Mouse (Mus musculus) monocyte, adult 59 days (primary cell): ENCODE measurements around the gene Prrc2c. TPM values are rescaled to one million over a fixed set of nuclear protein-coding genes. Genes with fewer than 3 reads are reported as not detected.

Experiments
- total RNA-seq, 2 experiments: library from RNA; stranded (reverse); gene quantifications; one replicate each; pipeline ENCODE4 v1.2.4; 2023

Prrc2c gene
- total RNA-seq, result 100 to 1,000 TPM; 216 to 228 TPM

DNA sequence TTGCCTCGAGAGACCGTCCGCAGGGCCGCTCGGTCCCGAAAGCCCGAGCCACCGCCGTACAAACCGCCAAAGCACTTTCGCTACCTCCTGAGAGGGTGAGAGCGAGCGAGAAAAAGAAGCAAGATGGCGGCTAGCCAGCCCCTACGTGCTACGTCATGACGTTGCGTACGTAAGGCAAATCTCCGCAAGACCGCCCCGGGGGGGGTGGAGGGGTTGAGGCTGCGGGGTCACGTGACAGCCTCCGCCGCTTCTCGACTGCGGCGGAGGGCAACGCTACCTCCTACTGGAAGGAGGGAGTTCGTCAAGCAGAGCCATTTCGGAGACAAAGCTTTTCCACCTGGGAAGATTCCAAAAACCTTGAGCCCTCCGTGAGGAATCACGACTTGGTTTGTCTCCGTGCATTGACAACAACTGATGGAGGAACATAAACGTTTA lies at the start of gene Prrc2c:
Gene Prrc2c (minus strand): TSS at position 156 of the 435 bp plus-strand sequence.

DNA sequence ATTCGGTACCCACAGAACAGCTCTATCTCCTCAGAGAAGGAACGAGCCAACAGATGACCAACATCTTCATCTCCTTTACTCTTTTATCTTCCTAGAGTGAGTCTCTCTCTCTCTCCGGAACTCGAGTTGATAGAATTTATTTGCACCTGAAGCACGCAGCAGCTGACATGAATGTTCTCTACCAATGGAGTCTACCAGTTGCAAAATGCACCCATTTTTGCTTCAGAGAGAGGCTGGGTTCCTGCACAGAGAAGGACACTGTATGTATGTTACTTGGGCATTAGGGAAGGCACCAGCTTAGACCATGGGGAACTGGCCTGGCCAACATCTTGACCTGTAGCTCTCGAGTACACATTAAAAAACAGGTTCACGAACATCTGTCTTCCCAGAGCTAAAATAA lies 82.2 kb downstream of the Prrc2c start, which contains the start of gene Myocos:
Gene Myocos (minus strand): TSS at position 101 of the 400 bp plus-strand sequence.

DNA sequence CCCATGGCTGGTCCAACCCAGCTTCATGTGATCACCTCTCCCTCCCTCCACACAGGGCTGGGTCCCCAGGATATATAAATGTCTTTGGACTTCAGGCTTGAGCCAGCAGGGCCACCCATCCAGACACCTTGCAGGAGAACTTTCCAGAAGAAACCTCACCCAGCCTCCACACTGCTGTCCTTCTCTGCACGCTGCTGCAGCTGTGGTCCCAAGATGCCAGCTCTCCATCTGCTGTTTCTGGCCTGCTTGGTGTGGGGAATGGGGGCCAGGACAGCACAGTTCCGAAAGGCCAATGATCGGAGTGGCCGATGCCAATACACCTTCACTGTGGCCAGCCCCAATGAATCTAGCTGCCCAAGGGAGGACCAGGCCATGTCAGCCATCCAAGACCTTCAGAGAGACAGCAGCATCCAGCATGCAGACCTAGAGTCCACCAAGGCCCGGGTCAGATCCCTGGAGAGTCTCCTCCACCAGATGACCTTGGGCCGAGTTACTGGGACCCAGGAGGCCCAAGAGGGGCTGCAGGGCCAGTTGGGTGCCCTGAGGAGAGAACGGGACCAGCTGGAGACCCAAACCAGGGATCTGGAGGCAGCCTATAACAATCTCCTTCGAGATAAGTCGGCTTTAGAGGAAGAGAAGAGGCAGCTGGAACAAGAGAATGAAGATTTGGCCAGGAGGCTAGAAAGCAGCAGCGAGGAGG lies 101.2 kb downstream of the Prrc2c start, which contains the start of gene Myoc:
Gene Myoc (plus strand): TSS at position 105 of the 700 bp plus-strand sequence.

Other genes starting within 250 kb of the Prrc2c start
- gene Mettl13, start 192.0 kb downstream of the Prrc2c start, total RNA-seq, result 10 to 100 TPM; 10.4 to 13.8 TPM
- gene Vamp4, start 170.0 kb downstream of the Prrc2c start, total RNA-seq, result 100 to 1,000 TPM; 117 to 122 TPM
- not detected for gene Myoc, start 101.4 kb downstream of the Prrc2c start, total RNA-seq
- not detected for gene Myocos, start 82.3 kb downstream of the Prrc2c start, total RNA-seq
- not detected for gene Fmo4, start 73.4 kb upstream of the Prrc2c start, total RNA-seq
- not detected for gene Fmo1, start 126.1 kb upstream of the Prrc2c start, total RNA-seq
- gene Fmo2, start 158.2 kb upstream of the Prrc2c start, total RNA-seq, result under 1 TPM; 0.18 to 0.46 TPM
- not detected for gene Fmo6, start 197.0 kb upstream of the Prrc2c start, total RNA-seq
- gene Fmo3, start 244.0 kb upstream of the Prrc2c start, total RNA-seq, result not detected